Mouse (Mus musculus): Measurements from ENCODE around the gene Chaf1a. TPM values are rescaled to one million over a fixed set of nuclear protein-coding genes. Genes with fewer than 3 reads are reported as not detected.

The Chaf1a gene
- polyA plus RNA-seq, 1 experiment, result 39.9 TPM

DNA sequence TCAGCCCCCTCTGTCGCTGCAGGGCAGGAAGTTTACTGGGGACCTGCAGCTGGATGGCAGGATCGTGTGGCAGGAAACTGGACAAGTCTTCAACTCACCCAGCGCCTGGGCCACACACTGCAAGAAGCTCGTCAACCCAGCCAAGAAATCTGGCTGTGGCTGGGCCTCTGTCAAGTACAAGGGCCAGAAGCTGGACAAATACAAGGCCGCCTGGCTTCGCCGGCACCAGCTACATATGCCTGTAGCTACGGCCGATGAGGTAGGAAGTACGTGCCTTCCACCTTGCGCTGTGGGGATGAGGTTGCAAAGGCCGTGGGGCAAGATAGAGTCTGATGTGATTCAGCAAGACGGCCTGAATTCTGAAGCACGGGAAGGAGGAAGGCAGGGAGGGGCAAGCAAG, 30.0 kb upstream of the Chaf1a start:
- TF ChIP-seq MYOD1 (IDR thresholded peaks at IDR 0.05; ENCODE audit: control insufficient read depth, insufficient read length, low read depth), result no peak
- Histone ChIP-seq H3K79me3 (ENCODE audit: low read depth) (no peaks in the 10 kb centered on the region), H3K36me3 (ENCODE audit: control insufficient read depth, insufficient read depth) (peaks cover 16% of the 10 kb centered on the region), H3K27me3 (ENCODE audit: control insufficient read depth, insufficient read depth, insufficient read length) (no peaks in the 10 kb centered on the region), H3ac (ENCODE audit: control insufficient read depth, insufficient read length, low read depth) (peak overlapping the region; percentile 12), H3K79me2 (ENCODE audit: control insufficient read depth, insufficient read depth) (peaks cover 19% of the 10 kb centered on the region), H3K4me3 (ENCODE audit: insufficient read depth, poor library complexity, severe bottlenecking) (peak overlapping the region; percentile 69)

DNA sequence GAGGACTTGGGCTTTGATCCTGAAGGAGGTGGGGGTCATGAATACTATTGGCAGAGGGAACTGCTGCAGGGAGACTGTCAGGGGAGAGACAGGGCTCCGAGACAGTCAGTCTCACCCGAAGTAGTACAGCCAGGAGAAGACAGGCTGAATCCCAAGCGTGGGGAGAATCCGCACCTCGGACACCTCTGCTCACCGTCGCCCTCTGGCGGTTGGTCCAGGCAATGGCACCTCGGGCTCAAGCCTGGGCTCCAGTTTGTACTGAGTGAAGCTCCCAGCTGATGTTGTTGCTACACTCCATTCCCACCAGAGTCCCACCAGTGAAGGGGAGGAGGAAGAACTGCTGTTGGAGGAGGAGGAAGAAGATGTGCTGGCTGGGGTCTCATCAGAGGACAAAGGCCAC, 29.6 kb upstream of the Chaf1a start:
- Histone ChIP-seq H3ac (ENCODE audit: control insufficient read depth, insufficient read length, low read depth) (peak overlapping the region; percentile 12), H3K4me3 (ENCODE audit: insufficient read depth, poor library complexity, severe bottlenecking) (no peak overlapping the region), H3K36me3 (ENCODE audit: control insufficient read depth, insufficient read depth) (peaks cover 20% of the 10 kb centered on the region), H3K79me2 (ENCODE audit: control insufficient read depth, insufficient read depth) (peaks cover 19% of the 10 kb centered on the region), H3K27me3 (ENCODE audit: control insufficient read depth, insufficient read depth, insufficient read length) (no peaks in the 10 kb centered on the region), H3K79me3 (ENCODE audit: low read depth) (no peaks in the 10 kb centered on the region)
- TF ChIP-seq MYOG (IDR thresholded peaks at IDR 0.05; ENCODE audit: control insufficient read depth, extremely low read depth, insufficient read length) (no peak), CTCF (IDR thresholded peaks at IDR 0.05; ENCODE audit: control insufficient read depth, insufficient read depth, insufficient read length) (peak; percentile 92)

DNA sequence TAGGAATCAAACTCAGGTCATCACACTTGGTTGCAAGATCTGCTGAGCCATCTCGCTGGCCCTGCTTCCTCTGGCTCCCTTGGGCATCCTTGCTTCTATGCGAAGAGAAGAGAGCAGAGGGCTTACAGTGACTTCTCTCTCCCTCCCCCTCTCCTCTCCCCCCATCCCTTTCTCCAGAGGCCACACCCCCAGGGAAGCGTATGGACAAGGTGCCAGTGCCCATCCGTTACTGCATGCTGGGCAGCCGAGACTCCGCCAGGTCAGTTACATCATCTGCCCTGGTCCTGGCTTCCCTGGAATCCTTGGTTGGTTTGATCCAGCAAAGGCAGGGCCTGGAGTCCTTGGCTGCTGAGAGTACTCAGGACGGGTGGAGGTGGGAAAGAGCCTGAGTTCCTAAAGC, 28.8 kb upstream of the Chaf1a start:
- Histone ChIP-seq H3K79me3 (ENCODE audit: low read depth) (no peaks in the 10 kb centered on the region), H3ac (ENCODE audit: control insufficient read depth, insufficient read length, low read depth) (no peak overlapping the region), H3K4me3 (ENCODE audit: insufficient read depth, poor library complexity, severe bottlenecking) (no peak overlapping the region), H3K36me3 (ENCODE audit: control insufficient read depth, insufficient read depth) (peaks cover 28% of the 10 kb centered on the region), H3K27me3 (ENCODE audit: control insufficient read depth, insufficient read depth, insufficient read length) (no peaks in the 10 kb centered on the region), H3K79me2 (ENCODE audit: control insufficient read depth, insufficient read depth) (peaks cover 19% of the 10 kb centered on the region)
- TF ChIP-seq MAX (IDR thresholded peaks at IDR 0.05) (no peak), CEBPB (IDR thresholded peaks at IDR 0.05; ENCODE audit: low read depth) (no peak), FOSL1 (IDR thresholded peaks at IDR 0.05; ENCODE audit: insufficient read depth, low read length, poor library complexity, severe bottlenecking) (no peak), MYOG (IDR thresholded peaks at IDR 0.05; ENCODE audit: control insufficient read depth, extremely low read depth, insufficient read length) (no peak), MYOD1 (IDR thresholded peaks at IDR 0.05; ENCODE audit: control insufficient read depth, insufficient read length, low read depth) (no peak), USF1 (IDR thresholded peaks at IDR 0.05; ENCODE audit: low read depth) (no peak), CTCF (IDR thresholded peaks at IDR 0.05; ENCODE audit: control insufficient read depth, insufficient read depth, insufficient read length) (no peak)

DNA sequence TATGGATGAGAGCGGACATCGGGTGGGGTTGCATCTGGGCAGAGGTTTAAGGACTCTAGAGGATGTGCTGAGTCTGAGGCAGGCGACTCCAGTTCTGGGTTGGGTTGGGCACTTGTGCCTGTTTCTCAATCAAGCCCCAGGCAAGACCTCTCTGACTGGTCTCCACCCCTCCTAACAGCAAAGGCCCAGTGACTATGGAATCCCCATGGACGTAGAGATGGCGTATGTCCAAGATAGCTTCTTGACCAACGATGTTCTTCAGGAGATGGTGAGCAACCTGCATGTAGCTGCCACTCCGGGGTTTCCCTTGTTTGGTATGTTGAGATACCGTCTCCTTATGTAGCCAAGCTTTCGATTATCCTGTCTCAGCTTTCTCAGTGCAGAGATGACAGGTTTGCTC, 24.9 kb upstream of the Chaf1a start:
- Histone ChIP-seq H3K79me2 (ENCODE audit: control insufficient read depth, insufficient read depth) (peaks cover 16% of the 10 kb centered on the region), H3K79me3 (ENCODE audit: low read depth) (no peaks in the 10 kb centered on the region), H3K36me3 (ENCODE audit: control insufficient read depth, insufficient read depth) (peaks cover 64% of the 10 kb centered on the region), H3K27me3 (ENCODE audit: control insufficient read depth, insufficient read depth, insufficient read length) (no peaks in the 10 kb centered on the region), H3ac (ENCODE audit: control insufficient read depth, insufficient read length, low read depth) (no peak overlapping the region), H3K4me3 (ENCODE audit: insufficient read depth, poor library complexity, severe bottlenecking) (no peak overlapping the region)
- TF ChIP-seq MAX (IDR thresholded peaks at IDR 0.05) (no peak), FOSL1 (IDR thresholded peaks at IDR 0.05; ENCODE audit: insufficient read depth, low read length, poor library complexity, severe bottlenecking) (no peak), MYOG (IDR thresholded peaks at IDR 0.05; ENCODE audit: control insufficient read depth, extremely low read depth, insufficient read length) (no peak), MYOD1 (IDR thresholded peaks at IDR 0.05; ENCODE audit: control insufficient read depth, insufficient read length, low read depth) (no peak), CTCF (IDR thresholded peaks at IDR 0.05; ENCODE audit: control insufficient read depth, insufficient read depth, insufficient read length) (no peak), CEBPB (IDR thresholded peaks at IDR 0.05; ENCODE audit: low read depth) (no peak), USF1 (IDR thresholded peaks at IDR 0.05; ENCODE audit: low read depth) (no peak)

DNA sequence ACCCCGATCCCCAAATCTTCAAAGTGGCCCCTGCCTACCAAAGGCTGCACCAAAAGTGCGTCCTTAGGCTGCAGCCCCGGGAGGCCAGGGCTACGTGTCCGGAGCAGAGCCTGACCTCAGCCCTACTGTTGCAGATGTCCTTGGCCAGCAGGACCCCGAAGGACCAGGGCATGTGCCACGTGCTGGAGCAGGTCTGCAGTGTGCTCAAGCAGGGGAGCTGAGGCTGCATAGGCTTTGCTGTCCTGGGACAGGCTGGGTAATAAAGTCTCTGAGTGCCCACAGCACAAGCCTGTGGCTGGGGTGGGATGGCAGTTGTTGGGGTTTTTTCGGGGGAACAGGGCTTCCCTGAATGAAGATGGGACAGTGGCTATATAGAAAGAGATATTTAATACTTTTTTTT, 23.9 kb upstream of the Chaf1a start:
- H3K4me3 ChIP-seq (ENCODE audit: insufficient read depth, poor library complexity, severe bottlenecking), result no peak overlapping the region
- H3K36me3 ChIP-seq (ENCODE audit: control insufficient read depth, insufficient read depth), result peaks cover 69% of the 10 kb centered on the region
- TF ChIP-seq FOSL1 (IDR thresholded peaks at IDR 0.05; ENCODE audit: insufficient read depth, low read length, poor library complexity, severe bottlenecking) (no peak), MAX (IDR thresholded peaks at IDR 0.05) (no peak), MYOG (IDR thresholded peaks at IDR 0.05; ENCODE audit: control insufficient read depth, extremely low read depth, insufficient read length) (no peak), CTCF (IDR thresholded peaks at IDR 0.05; ENCODE audit: control insufficient read depth, insufficient read depth, insufficient read length) (no peak), CEBPB (IDR thresholded peaks at IDR 0.05; ENCODE audit: low read depth) (no peak), USF1 (IDR thresholded peaks at IDR 0.05; ENCODE audit: low read depth) (no peak), MYOD1 (IDR thresholded peaks at IDR 0.05; ENCODE audit: control insufficient read depth, insufficient read length, low read depth) (no peak)
- no peak overlapping the region for H3ac ChIP-seq (ENCODE audit: control insufficient read depth, insufficient read length, low read depth)
- no peaks in the 10 kb centered on the region for H3K27me3 ChIP-seq (ENCODE audit: control insufficient read depth, insufficient read depth, insufficient read length)
- H3K79me3 ChIP-seq (ENCODE audit: low read depth), result peaks cover 3% of the 10 kb centered on the region
- peaks cover 19% of the 10 kb centered on the region for H3K79me2 ChIP-seq (ENCODE audit: control insufficient read depth, insufficient read depth)

DNA sequence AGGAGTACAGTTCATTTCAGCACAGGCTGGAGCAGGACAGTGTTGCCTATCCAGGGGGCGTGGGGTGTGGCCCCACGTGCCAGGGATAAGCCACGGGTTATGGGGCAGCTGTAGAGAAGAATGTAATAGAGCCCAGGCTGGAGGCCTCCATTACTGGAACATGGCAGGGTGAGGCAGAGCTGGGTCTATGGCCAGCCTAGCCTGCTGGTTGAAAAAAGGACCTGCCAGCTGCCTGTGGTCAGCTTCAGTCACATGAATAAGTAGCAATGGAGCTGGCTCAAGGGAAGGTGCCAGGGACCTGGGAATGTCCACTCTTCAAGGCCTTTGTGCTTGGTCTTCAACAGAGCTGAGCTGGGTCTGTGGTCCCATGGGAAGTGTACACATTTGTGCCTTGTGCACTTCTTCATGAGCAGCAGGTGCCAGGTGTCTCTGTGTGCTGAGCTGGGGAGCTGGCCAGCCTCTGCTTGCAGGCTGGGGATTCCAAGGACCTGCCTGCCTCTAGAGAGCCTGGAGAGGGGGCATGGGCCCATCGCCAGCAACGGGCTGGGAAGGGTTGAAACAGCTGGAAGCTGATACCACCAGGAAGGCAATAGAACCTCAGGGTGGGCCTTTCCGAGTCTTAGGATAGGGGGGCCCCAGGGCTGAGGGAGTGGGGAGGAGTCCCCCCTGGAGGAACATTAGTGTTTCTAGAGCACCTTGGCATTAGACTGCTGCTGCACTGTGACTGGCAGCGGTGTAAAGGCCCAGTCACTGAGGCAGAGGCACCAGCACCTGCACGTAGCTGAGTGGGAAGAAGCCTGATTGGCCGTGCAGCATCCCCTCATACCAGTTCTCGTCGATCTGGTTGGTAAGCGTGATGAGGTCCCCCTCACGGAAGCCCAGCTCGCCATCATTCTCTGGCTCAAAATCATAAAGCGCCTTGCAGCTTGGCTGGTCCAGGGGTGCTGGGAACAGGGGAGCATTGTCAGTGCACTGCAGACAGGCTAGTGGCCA, 23.1 kb upstream of the Chaf1a start:
- TF ChIP-seq MAX (IDR thresholded peaks at IDR 0.05), result no peak
- H3K36me3 ChIP-seq (ENCODE audit: control insufficient read depth, insufficient read depth), result peaks cover 68% of the 10 kb centered on the region

More for the DNA sequence above, 23.1 kb upstream of the Chaf1a start:
- Histone ChIP-seq H3K79me3 (ENCODE audit: low read depth) (peaks cover 10% of the 10 kb centered on the region), H3K79me2 (ENCODE audit: control insufficient read depth, insufficient read depth) (peaks cover 26% of the 10 kb centered on the region), H3K27me3 (ENCODE audit: control insufficient read depth, insufficient read depth, insufficient read length) (no peaks in the 10 kb centered on the region), H3ac (ENCODE audit: control insufficient read depth, insufficient read length, low read depth) (no peak overlapping the region), H3K4me3 (ENCODE audit: insufficient read depth, poor library complexity, severe bottlenecking) (no peak overlapping the region)

Data from C2C12 (cell line).